Mouse (Mus musculus): ENCODE measurements around the gene Krtap4-9. TPM values are rescaled to one million over a fixed set of nuclear protein-coding genes. Genes with fewer than 3 reads are reported as not detected.
"Not testable (repeated sequence)": the region's sequence is repeated elsewhere in the genome, so short reads cannot be mapped to it uniquely, and the experiment has no call there.

Krtap4-9 gene
- not detected in 2 replicates for polyA plus RNA-seq (2015; fragmentation: Nextera tagmentation; extraction: Ambion mirVana)

GRCm38 (mm10) chr11:99784900-99785299, at the start of gene Krtap4-9:
Krtap4-9 (plus strand) TSS chr11:99785200.
- not testable (repeated sequence) for H3K9ac ChIP-seq (replicated peaks; ENCODE audit: low read depth, low read length); H3K4me2 ChIP-seq (ENCODE audit: low read length); ATAC-seq; H3K9me3 ChIP-seq (ENCODE audit: control insufficient read depth, low read length); H3K4me1 ChIP-seq (replicated peaks; ENCODE audit: control insufficient read depth, insufficient read depth, low read length); H3K36me3 ChIP-seq (ENCODE audit: control insufficient read depth, insufficient read depth); H3K4me3 ChIP-seq (replicated peaks; ENCODE audit: low read length); H3K27ac ChIP-seq (ENCODE audit: low read length); H3K27me3 ChIP-seq (replicated peaks; ENCODE audit: control insufficient read depth, insufficient read depth, low read length)

- Histone ChIP-seq H3K4me3 (replicated peaks; ENCODE audit: low read length) (no peak overlapping the region), H3K36me3 (ENCODE audit: control insufficient read depth, insufficient read depth) (no peaks in the 10 kb centered on the region), H3K27me3 (replicated peaks; ENCODE audit: control insufficient read depth, insufficient read depth, low read length) (no peaks in the 10 kb centered on the region), H3K9me3 (ENCODE audit: control insufficient read depth, low read length) (no peaks in the 10 kb centered on the region), H3K9ac (replicated peaks; ENCODE audit: low read depth, low read length) (no peak overlapping the region), H3K4me1 (replicated peaks; ENCODE audit: control insufficient read depth, insufficient read depth, low read length) (no peaks in the 10 kb centered on the region), H3K27ac (ENCODE audit: low read length) (no peak overlapping the region), H3K4me2 (ENCODE audit: low read length) (no peak overlapping the region)
- 89% methylated on average over 3 of the region's 3 CpGs for WGBS
- ATAC-seq: no peak
These were observed 41.0 kb upstream of the Krtap4-9 start for GRCm38 (mm10) chr11:99743985-99744384.

GRCm38 (mm10) chr11:99758877-99759276, 26.1 kb upstream of the Krtap4-9 start:
- Histone ChIP-seq H3K27ac (ENCODE audit: low read length) (no peak overlapping the region), H3K9ac (replicated peaks; ENCODE audit: low read depth, low read length) (no peak overlapping the region), H3K4me3 (replicated peaks; ENCODE audit: low read length) (no peak overlapping the region), H3K9me3 (ENCODE audit: control insufficient read depth, low read length) (no peaks in the 10 kb centered on the region), H3K4me2 (ENCODE audit: low read length) (no peak overlapping the region), H3K4me1 (replicated peaks; ENCODE audit: control insufficient read depth, insufficient read depth, low read length) (no peaks in the 10 kb centered on the region), H3K27me3 (replicated peaks; ENCODE audit: control insufficient read depth, insufficient read depth, low read length) (no peaks in the 10 kb centered on the region), H3K36me3 (ENCODE audit: control insufficient read depth, insufficient read depth) (no peaks in the 10 kb centered on the region)
- no peak for ATAC-seq
- WGBS: 93% methylated on average over 1 of the region's 1 CpGs

- Histone ChIP-seq H3K27me3 (replicated peaks; ENCODE audit: control insufficient read depth, insufficient read depth, low read length) (no peaks in the 10 kb centered on the region), H3K36me3 (ENCODE audit: control insufficient read depth, insufficient read depth) (no peaks in the 10 kb centered on the region), H3K9ac (replicated peaks; ENCODE audit: low read depth, low read length) (no peak overlapping the region), H3K4me3 (replicated peaks; ENCODE audit: low read length) (no peak overlapping the region), H3K4me2 (ENCODE audit: low read length) (no peak overlapping the region), H3K9me3 (ENCODE audit: control insufficient read depth, low read length) (no peaks in the 10 kb centered on the region), H3K27ac (ENCODE audit: low read length) (no peak overlapping the region), H3K4me1 (replicated peaks; ENCODE audit: control insufficient read depth, insufficient read depth, low read length) (no peaks in the 10 kb centered on the region)
- WGBS: 72% methylated on average over 2 of the region's 2 CpGs
- ATAC-seq: no peak
These were observed 16.6 kb upstream of the Krtap4-9 start for GRCm38 (mm10) chr11:99768410-99768809.

- H3K4me2 ChIP-seq (ENCODE audit: low read length); H3K27me3 ChIP-seq (replicated peaks; ENCODE audit: control insufficient read depth, insufficient read depth, low read length); H3K9me3 ChIP-seq (ENCODE audit: control insufficient read depth, low read length); H3K9ac ChIP-seq (replicated peaks; ENCODE audit: low read depth, low read length); H3K4me1 ChIP-seq (replicated peaks; ENCODE audit: control insufficient read depth, insufficient read depth, low read length); H3K27ac ChIP-seq (ENCODE audit: low read length); ATAC-seq; H3K36me3 ChIP-seq (ENCODE audit: control insufficient read depth, insufficient read depth); H3K4me3 ChIP-seq (replicated peaks; ENCODE audit: low read length): not testable (repeated sequence)
These were observed 12.2 kb upstream of the Krtap4-9 start, which contains the start of gene Gm11595 for GRCm38 (mm10) chr11:99772813-99773212. Gm11595 (minus strand) TSS chr11:99772913.

GRCm38 (mm10) chr11:99778401-99778800, 6.6 kb upstream of the Krtap4-9 start:
- H3K9ac ChIP-seq (replicated peaks; ENCODE audit: low read depth, low read length): no peak overlapping the region
- H3K4me1 ChIP-seq (replicated peaks; ENCODE audit: control insufficient read depth, insufficient read depth, low read length): no peaks in the 10 kb centered on the region
- H3K4me3 ChIP-seq (replicated peaks; ENCODE audit: low read length): no peak overlapping the region
- no peaks in the 10 kb centered on the region for H3K27me3 ChIP-seq (replicated peaks; ENCODE audit: control insufficient read depth, insufficient read depth, low read length)
- H3K36me3 ChIP-seq (ENCODE audit: control insufficient read depth, insufficient read depth): no peaks in the 10 kb centered on the region
- no peak overlapping the region for H3K4me2 ChIP-seq (ENCODE audit: low read length)
- H3K9me3 ChIP-seq (ENCODE audit: control insufficient read depth, low read length): no peaks in the 10 kb centered on the region
- H3K27ac ChIP-seq (ENCODE audit: low read length): no peak overlapping the region
- 42% methylated on average over 7 of the region's 7 CpGs for WGBS
- no peak for ATAC-seq

GRCm38 (mm10) chr11:99780604-99781003, 4.4 kb upstream of the Krtap4-9 start, which contains the start of gene Krtap4-8:
Krtap4-8 (minus strand) TSS chr11:99780704.
- Histone ChIP-seq H3K4me1 (replicated peaks; ENCODE audit: control insufficient read depth, insufficient read depth, low read length) (no peaks in the 10 kb centered on the region), H3K9me3 (ENCODE audit: control insufficient read depth, low read length) (no peaks in the 10 kb centered on the region), H3K4me2 (ENCODE audit: low read length) (no peak within 1 kb of the TSS), H3K4me3 (replicated peaks; ENCODE audit: low read length) (no peak within 1 kb of the TSS), H3K9ac (replicated peaks; ENCODE audit: low read depth, low read length) (no peak within 1 kb of the TSS), H3K27me3 (replicated peaks; ENCODE audit: control insufficient read depth, insufficient read depth, low read length) (no peaks in the 10 kb centered on the region), H3K27ac (ENCODE audit: low read length) (no peak within 1 kb of the TSS), H3K36me3 (ENCODE audit: control insufficient read depth, insufficient read depth) (no peaks in the 10 kb centered on the region)
- no peak for ATAC-seq
- WGBS: 97% methylated on average over 2 of the region's 2 CpGs

GRCm38 (mm10) chr11:99793367-99793766, 8.4 kb downstream of the Krtap4-9 start, which contains the start of gene Gm11596:
Gm11596 (minus strand) TSS chr11:99793467.
- Histone ChIP-seq H3K4me3 (replicated peaks; ENCODE audit: low read length) (no peak within 1 kb of the TSS), H3K27ac (ENCODE audit: low read length) (no peak within 1 kb of the TSS), H3K9ac (replicated peaks; ENCODE audit: low read depth, low read length) (no peak within 1 kb of the TSS), H3K4me1 (replicated peaks; ENCODE audit: control insufficient read depth, insufficient read depth, low read length) (no peaks in the 10 kb centered on the region), H3K27me3 (replicated peaks; ENCODE audit: control insufficient read depth, insufficient read depth, low read length) (no peaks in the 10 kb centered on the region), H3K4me2 (ENCODE audit: low read length) (no peak within 1 kb of the TSS), H3K36me3 (ENCODE audit: control insufficient read depth, insufficient read depth) (no peaks in the 10 kb centered on the region), H3K9me3 (ENCODE audit: control insufficient read depth, low read length) (no peaks in the 10 kb centered on the region)
- no peak for ATAC-seq
- 83% methylated on average over 2 of the region's 2 CpGs for WGBS

GRCm38 (mm10) chr11:99798832-99799231, 13.8 kb downstream of the Krtap4-9 start, which contains the start of gene Gm11569:
Gm11569 (minus strand) TSS chr11:99798932.
- H3K36me3 ChIP-seq (ENCODE audit: control insufficient read depth, insufficient read depth); H3K4me3 ChIP-seq (replicated peaks; ENCODE audit: low read length); H3K27ac ChIP-seq (ENCODE audit: low read length); H3K4me2 ChIP-seq (ENCODE audit: low read length); H3K9me3 ChIP-seq (ENCODE audit: control insufficient read depth, low read length); ATAC-seq; H3K4me1 ChIP-seq (replicated peaks; ENCODE audit: control insufficient read depth, insufficient read depth, low read length); H3K27me3 ChIP-seq (replicated peaks; ENCODE audit: control insufficient read depth, insufficient read depth, low read length); H3K9ac ChIP-seq (replicated peaks; ENCODE audit: low read depth, low read length): not testable (repeated sequence)
- no CpG with 5 or more reads among the region's 1 CpGs for WGBS

GRCm38 (mm10) chr11:99804346-99804745, 19.3 kb downstream of the Krtap4-9 start, which contains the start of gene Gm11554:
Gm11554 (minus strand) TSS chr11:99804446.
- no CpG with 5 or more reads among the region's 1 CpGs for WGBS
- not testable (repeated sequence) for ATAC-seq; H3K9ac ChIP-seq (replicated peaks; ENCODE audit: low read depth, low read length); H3K4me1 ChIP-seq (replicated peaks; ENCODE audit: control insufficient read depth, insufficient read depth, low read length); H3K27me3 ChIP-seq (replicated peaks; ENCODE audit: control insufficient read depth, insufficient read depth, low read length); H3K4me3 ChIP-seq (replicated peaks; ENCODE audit: low read length); H3K4me2 ChIP-seq (ENCODE audit: low read length); H3K27ac ChIP-seq (ENCODE audit: low read length); H3K36me3 ChIP-seq (ENCODE audit: control insufficient read depth, insufficient read depth); H3K9me3 ChIP-seq (ENCODE audit: control insufficient read depth, low read length)
